Mouse (Mus musculus): ENCODE measurements at regions not wholly inside any gene's neighbourhood (a gene's known extent, or its start where the extent isn't known, plus 50 kb on each side); places are given as distances from the start of the nearest gene placed in this dataset.

GRCm38 (mm10) chr8:10096413-10096812, 57.3 kb upstream of the Myo16 start:
- ChIA-PET CTCF (interaction anchor here in 1 of 4 experiments (0.7 kb wide), 1 partner anchor 10 kb away, joined by 3 read pairs; no protein-coding TSS in a partner anchor), POLR2A (no interaction called here)

- POLR2A ChIA-PET, result no interaction called here
- CTCF ChIA-PET, result interaction anchor here in 1 of 4 experiments (0.7 kb wide), 1 partner anchor 9 kb away, joined by 3 read pairs; no protein-coding TSS in a partner anchor
Observed at GRCm38 (mm10) chr8:10096968-10097547, 56.7 kb upstream of the Myo16 start.

Measured in embryonic stem cell, embryonic (primary cell).